Mouse (Mus musculus) forebrain, embryonic 11.5 days (tissue): ENCODE data around the gene Dnajc13. TPM values are rescaled to one million over a fixed set of nuclear protein-coding genes. Genes with fewer than 3 reads are reported as not detected.

Experiments
- ATAC-seq: fragments of 200-750 bp; cut with Nextera tagmentation; replicated peaks from 2 replicates; pipeline ENCODE4 v1.8.0; 2017; ENCODE audit warnings: moderate TSS enrichment; ENCODE audit not compliant: low FRiP score
- DNase-seq: peaks from one replicate; pipeline ENCODE4 v3.0.0-alpha.2; 2017; ENCODE audit warnings: low spot score
- H3K27ac ChIP-seq: fragments of 300-500 bp; sonication (generic); 2 replicates; pipeline ENCODE4 v1.5.1; 2014; ENCODE audit warnings: low read depth, low read length
- H3K27me3 ChIP-seq: fragments of 300-500 bp; sonication (generic); 2 replicates; pipeline ENCODE4 v1.6.1; 2014; ENCODE audit warnings: mild to moderate bottlenecking, low read length, mixed read lengths; ENCODE audit not compliant: control insufficient read depth, insufficient read depth
- H3K36me3 ChIP-seq: fragments of 300-500 bp; sonication (generic); 2 replicates; pipeline ENCODE4 v1.6.1; 2014; ENCODE audit warnings: mild to moderate bottlenecking, low read length, moderate library complexity, mixed read lengths; ENCODE audit not compliant: control insufficient read depth, insufficient read depth
- H3K4me1 ChIP-seq: fragments of 300-500 bp; sonication (generic); replicated peaks from 2 replicates; pipeline ENCODE4 v1.6.1; 2014; ENCODE audit warnings: low read length, mixed read lengths; ENCODE audit not compliant: control insufficient read depth, insufficient read depth
- H3K4me2 ChIP-seq: fragments of 300-500 bp; sonication (generic); 2 replicates; pipeline ENCODE4 v1.6.1; 2014; ENCODE audit warnings: low read depth, mild to moderate bottlenecking, low read length, moderate library complexity, mixed read lengths; ENCODE audit not compliant: severe bottlenecking
- H3K4me3 ChIP-seq: fragments of 300-500 bp; sonication (generic); 2 replicates; pipeline ENCODE4 v1.5.1; 2014; ENCODE audit warnings: low read depth, low read length
- H3K9ac ChIP-seq: fragments of 300-500 bp; sonication (generic); 2 replicates; pipeline ENCODE4 v1.6.1; 2014; ENCODE audit warnings: low read length
- H3K9me3 ChIP-seq: fragments of 300-500 bp; sonication (generic); 2 replicates; pipeline ENCODE4 v1.6.1; 2016; ENCODE audit warnings: low read length, mixed read lengths; ENCODE audit not compliant: control insufficient read depth
- WGBS: fragments of 180-500 bp; shearing (Covaris S2); extraction: QIAGEN DNeasy Blood & Tissue Kit; methylation state at CpG from one replicate; pipeline ENCODE4 v1.1.7; 2014; 5-methylcytosine and 5-hydroxymethylcytosine counted together
- polyA plus RNA-seq: library from polyadenylated mRNA; unstranded; fragments of >200 nt; fragmentation: Nextera tagmentation; extraction: Ambion mirVana; gene quantifications from 2 replicates; pipeline ENCODE4 v1.2.1, GENCODE M21; 2014

Gene Dnajc13
- polyA plus RNA-seq, 1 experiment from 2014 or later: 24.1 TPM

- 18% methylated on average over 8 of the region's 8 CpGs for WGBS
- H3K4me2 ChIP-seq: no peak overlapping the region
- H3K4me1 ChIP-seq: no peaks in the 10 kb centered on the region
- no peak overlapping the region for H3K9ac ChIP-seq
- DNase-seq (no peak), ATAC-seq (no peak)
- no peaks in the 10 kb centered on the region for H3K9me3 ChIP-seq
- H3K27me3 ChIP-seq: no peaks in the 10 kb centered on the region
- H3K4me3 ChIP-seq: no peak overlapping the region
- no peaks in the 10 kb centered on the region for H3K36me3 ChIP-seq
- no peak overlapping the region for H3K27ac ChIP-seq
Observed at GRCm38 (mm10) chr9:104282536-104282935, 19.8 kb upstream of the Dnajc13 start.

DNA sequence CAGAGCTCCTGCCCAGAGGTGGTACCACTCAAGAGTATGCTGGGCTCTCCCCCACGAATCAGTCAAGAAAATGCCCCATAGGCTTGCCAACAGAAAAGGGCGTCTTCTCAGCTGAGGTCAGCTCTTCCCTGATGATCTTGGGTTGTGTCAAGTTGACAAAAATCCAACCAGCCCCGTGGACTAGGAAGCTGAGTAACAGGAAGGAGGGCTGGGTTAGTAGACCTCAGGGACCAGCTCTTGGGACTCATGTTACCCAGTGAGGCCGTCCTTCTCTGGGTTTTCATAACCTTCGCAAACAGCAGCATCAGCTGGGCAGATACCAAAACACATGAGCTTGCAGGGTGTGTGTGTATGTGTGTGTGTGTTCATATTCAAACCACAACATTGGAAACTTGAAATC, 19.0 kb upstream of the Dnajc13 start:
- H3K4me1 ChIP-seq: no peaks in the 10 kb centered on the region
- H3K27me3 ChIP-seq: no peaks in the 10 kb centered on the region
- no peak overlapping the region for H3K4me2 ChIP-seq
- no peaks in the 10 kb centered on the region for H3K36me3 ChIP-seq
- no peaks in the 10 kb centered on the region for H3K9me3 ChIP-seq
- H3K27ac ChIP-seq: no peak overlapping the region
- WGBS: 80% methylated on average over 5 of the region's 5 CpGs
- H3K9ac ChIP-seq: no peak overlapping the region
- ATAC-seq: no peak
- no peak for DNase-seq
- H3K4me3 ChIP-seq: no peak overlapping the region

DNA sequence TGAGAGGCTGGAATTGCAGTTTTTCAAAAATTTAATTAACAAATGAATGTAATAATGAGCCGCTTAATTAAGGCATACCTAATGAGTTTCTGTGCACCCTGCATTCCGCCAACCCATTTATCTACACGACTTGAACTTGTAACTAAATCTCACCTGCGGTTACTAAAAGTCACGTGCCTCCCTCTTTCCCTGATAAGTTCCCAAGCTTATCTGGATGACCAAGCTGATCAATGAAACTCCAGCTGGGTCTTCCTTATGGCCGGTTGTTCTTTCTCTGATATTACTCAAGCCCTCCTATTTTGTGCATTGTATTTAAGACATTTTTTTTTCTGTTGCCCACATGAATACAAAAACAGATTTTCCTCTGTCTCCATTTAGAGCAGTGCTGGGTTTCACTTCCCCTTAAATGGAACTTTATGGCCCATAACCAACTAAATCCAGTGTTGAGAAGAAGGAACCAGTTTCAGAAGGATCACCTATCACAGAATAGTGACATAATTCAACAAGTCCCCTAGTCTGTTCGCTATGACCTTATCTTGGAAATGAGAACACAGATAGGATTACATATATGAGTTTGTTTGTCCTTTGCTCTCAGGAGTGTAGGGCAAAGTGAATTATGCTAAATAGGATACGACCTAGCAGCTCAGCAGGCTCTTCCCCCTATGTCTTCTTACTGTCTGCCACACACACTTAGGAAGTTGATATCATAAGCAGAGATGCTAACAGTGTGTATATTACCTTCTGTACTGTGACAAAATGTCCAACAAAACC, 18.2 kb upstream of the Dnajc13 start:
- H3K9me3 ChIP-seq: no peaks in the 10 kb centered on the region
- no peaks in the 10 kb centered on the region for H3K36me3 ChIP-seq
- no peak overlapping the region for H3K27ac ChIP-seq
- H3K4me1 ChIP-seq: no peaks in the 10 kb centered on the region
- H3K9ac ChIP-seq: no peak overlapping the region
- H3K4me2 ChIP-seq: no peak overlapping the region
- no peak overlapping the region for H3K4me3 ChIP-seq
- DNase-seq: no peak
- no peak for ATAC-seq
- WGBS: 85% methylated on average over 8 of the region's 8 CpGs
- H3K27me3 ChIP-seq: no peaks in the 10 kb centered on the region

DNA sequence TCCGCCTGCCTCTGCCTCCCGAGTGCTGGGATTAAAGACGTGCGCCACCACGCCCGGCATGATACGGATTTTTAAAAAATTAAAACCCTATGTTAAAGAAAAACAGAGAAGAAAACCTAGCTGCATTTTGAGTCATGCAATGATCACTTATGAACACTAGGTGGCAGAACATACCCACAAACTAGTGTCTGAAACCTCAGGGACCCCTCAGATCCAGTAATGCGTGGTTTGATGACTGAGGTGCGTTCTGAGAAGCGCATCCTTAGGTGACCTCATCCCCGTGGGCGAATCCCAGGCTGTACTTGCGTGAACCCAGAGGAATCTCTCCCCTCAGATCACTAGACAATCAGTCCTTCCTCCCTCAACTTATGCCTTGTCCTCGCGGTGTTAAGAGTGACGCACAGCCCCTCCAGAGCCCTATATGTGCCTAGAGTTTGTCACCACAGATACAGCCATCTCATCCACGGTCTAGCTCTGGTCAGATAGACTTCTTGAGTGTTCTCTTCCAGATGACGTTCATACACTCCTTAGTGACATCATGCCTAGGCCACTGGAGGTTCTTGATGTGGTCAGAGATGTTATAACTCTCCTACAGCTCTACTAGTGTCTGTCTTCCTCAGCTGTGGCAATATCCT, 14.9 kb upstream of the Dnajc13 start:
- Histone ChIP-seq H3K9me3 (no peaks in the 10 kb centered on the region), H3K4me2 (peak overlapping the region; percentile 5; the same call in 1 of the 2 replicates), H3K4me1 (no peaks in the 10 kb centered on the region), H3K36me3 (no peaks in the 10 kb centered on the region), H3K9ac (no peak overlapping the region), H3K27ac (no peak overlapping the region), H3K4me3 (no peak overlapping the region), H3K27me3 (no peaks in the 10 kb centered on the region)
- DNase-seq: peak; percentile 64
- 23% methylated on average over 18 of the region's 18 CpGs for WGBS
- ATAC-seq: peak; percentile 63; the same call in 1 of the 2 replicates

DNA sequence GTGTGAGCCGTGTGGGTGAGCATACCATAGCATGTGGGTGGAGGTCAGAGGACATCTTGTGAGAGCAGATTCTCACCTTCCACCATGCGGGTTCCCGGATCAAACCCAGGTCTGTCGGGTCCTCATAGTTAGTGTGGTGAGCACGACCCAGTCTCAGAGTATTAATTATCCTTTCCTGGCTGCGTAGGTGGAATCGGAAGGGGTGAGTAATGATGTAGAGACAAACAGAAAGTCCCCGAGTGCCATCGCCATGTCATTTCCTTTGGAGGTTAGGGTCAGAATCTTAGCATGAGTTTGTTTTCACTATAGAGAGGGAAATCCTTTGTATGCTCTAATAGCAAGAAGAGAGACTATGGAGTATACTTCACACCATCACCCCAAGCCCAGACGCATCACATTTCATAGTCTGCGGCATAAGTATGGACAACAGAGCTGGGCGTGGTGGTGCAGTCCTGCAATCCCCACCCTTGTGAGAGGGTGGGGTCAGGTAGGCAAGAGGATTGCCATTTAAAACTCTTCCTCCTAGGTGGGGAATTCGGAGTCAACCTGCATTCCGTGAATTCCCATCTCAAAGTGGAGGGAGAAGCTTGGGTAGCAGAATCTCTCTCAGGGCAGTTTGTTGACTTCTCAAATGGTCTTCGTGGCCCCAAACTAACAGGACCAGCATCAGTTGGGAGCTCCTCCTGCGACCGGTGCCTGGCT, 12.5 kb upstream of the Dnajc13 start:
- Histone ChIP-seq H3K27ac (no peak overlapping the region), H3K9me3 (no peaks in the 10 kb centered on the region), H3K9ac (no peak overlapping the region), H3K4me3 (no peak overlapping the region), H3K36me3 (no peaks in the 10 kb centered on the region), H3K4me1 (no peaks in the 10 kb centered on the region), H3K27me3 (no peaks in the 10 kb centered on the region), H3K4me2 (no peak overlapping the region)
- 86% methylated on average over 17 of the region's 17 CpGs for WGBS
- DNase-seq: no peak
- no peak for ATAC-seq

DNA sequence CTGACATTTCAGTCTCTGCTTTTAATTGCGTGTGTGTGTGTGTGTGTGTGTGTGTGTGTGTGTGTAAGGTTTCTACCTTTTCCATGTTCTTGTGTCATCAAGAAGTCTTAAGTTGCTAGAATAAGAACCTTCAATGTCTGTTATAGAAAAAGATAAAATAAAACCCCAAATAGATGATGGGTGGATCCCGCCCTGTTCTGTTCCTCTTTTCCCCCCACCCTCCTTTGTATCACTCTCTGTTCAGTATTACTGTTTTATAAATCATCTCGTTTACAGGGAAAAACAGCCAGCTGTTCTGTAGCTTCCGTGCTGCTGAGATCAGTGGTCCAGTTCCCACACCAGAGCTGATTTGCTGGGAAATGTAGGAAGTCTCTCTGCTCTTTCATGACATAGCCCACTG, 9.3 kb upstream of the Dnajc13 start:
- no peaks in the 10 kb centered on the region for H3K36me3 ChIP-seq
- no peak overlapping the region for H3K9ac ChIP-seq
- WGBS: 86% methylated on average over 4 of the region's 4 CpGs
- H3K27ac ChIP-seq: no peak overlapping the region
- no peak overlapping the region for H3K4me3 ChIP-seq
- H3K4me2 ChIP-seq: no peak overlapping the region
- no peaks in the 10 kb centered on the region for H3K4me1 ChIP-seq
- ATAC-seq: no peak
- no peak for DNase-seq
- no peaks in the 10 kb centered on the region for H3K27me3 ChIP-seq
- no peaks in the 10 kb centered on the region for H3K9me3 ChIP-seq

GRCm38 (mm10) chr9:104271642-104272041, 8.9 kb upstream of the Dnajc13 start:
- Histone ChIP-seq H3K9ac (no peak overlapping the region), H3K4me1 (no peaks in the 10 kb centered on the region), H3K4me2 (no peak overlapping the region), H3K36me3 (no peaks in the 10 kb centered on the region), H3K27me3 (no peaks in the 10 kb centered on the region), H3K4me3 (no peak overlapping the region), H3K9me3 (no peaks in the 10 kb centered on the region), H3K27ac (no peak overlapping the region)
- ATAC-seq (no peak), DNase-seq (no peak)
- WGBS: 73% methylated on average over 4 of the region's 4 CpGs

DNA sequence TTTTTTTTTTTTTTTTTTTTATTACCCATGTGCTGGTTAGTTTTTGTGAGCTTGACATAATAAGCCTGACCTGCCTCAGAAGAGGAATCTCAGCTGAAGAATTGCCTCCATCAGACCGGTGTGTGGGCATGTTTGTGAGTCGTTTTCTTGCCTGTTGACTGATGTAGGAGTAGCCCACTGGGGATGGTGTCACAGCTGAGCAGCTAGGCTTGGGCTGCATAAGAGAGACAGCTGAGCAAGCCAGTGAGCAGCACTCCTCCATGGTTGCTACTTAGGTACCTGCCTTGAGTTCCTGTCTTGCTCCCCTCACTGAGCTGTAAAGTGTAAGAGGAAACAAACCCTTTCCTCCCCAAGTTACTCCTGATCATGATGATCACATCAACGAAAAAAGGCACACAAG, 7.2 kb upstream of the Dnajc13 start:
- WGBS: 80% methylated on average over 3 of the region's 3 CpGs
- no peak for DNase-seq
- H3K9me3 ChIP-seq: no peaks in the 10 kb centered on the region
- no peak overlapping the region for H3K4me2 ChIP-seq
- no peaks in the 10 kb centered on the region for H3K4me1 ChIP-seq
- H3K9ac ChIP-seq: no peak overlapping the region
- H3K27ac ChIP-seq: no peak overlapping the region
- no peaks in the 10 kb centered on the region for H3K27me3 ChIP-seq
- H3K36me3 ChIP-seq: no peaks in the 10 kb centered on the region
- H3K4me3 ChIP-seq: no peak overlapping the region
- ATAC-seq: no peak
